Mouse (Mus musculus) G1E (cell line): ENCODE data around the gene Ddx20. TPM values are rescaled to one million over a fixed set of nuclear protein-coding genes. Genes with fewer than 3 reads are reported as not detected.

Source experiments
- ATAC-seq: 2 replicates; pipeline ENCODE4 v1.8.0; 2016; ENCODE audit warnings: mild to moderate bottlenecking; ENCODE audit not compliant: insufficient number of reproducible peaks, poor library complexity, low FRiP score, severe bottlenecking; ENCODE audit errors: extremely low read depth
- DNase-seq: peaks from one replicate; pipeline ENCODE4 v3.0.0; 2012; ENCODE audit warnings: low spot score
- H3K27me3 ChIP-seq: 2 replicates; pipeline ENCODE4 v1.6.1; 2012; ENCODE audit warnings: mild to moderate bottlenecking, low read length, inconsistent platforms; ENCODE audit not compliant: insufficient read depth
- H3K36me3 ChIP-seq: replicated peaks from 2 replicates; pipeline ENCODE3; 2012; ENCODE audit warnings: mild to moderate bottlenecking, inconsistent platforms
- H3K4me1 ChIP-seq: 2 replicates; pipeline ENCODE4 v1.6.1; 2012; ENCODE audit warnings: low read depth, low read length, inconsistent platforms, mixed read lengths; ENCODE audit not compliant: insufficient read depth
- H3K4me3 ChIP-seq: 2 replicates; pipeline ENCODE4 v1.5.1; 2012; ENCODE audit warnings: low read depth, mild to moderate bottlenecking, inconsistent platforms, low read length, moderate library complexity, mixed read lengths
- H3K9me3 ChIP-seq: replicated peaks from 2 replicates; pipeline ENCODE4 v1.6.1; 2012; ENCODE audit warnings: inconsistent platforms
- CTCF ChIP-seq: IDR thresholded peaks from 2 replicates; pipeline ENCODE4 v1.5.1; 2012; ENCODE audit warnings: low read depth, low read length, inconsistent platforms, mixed read lengths
- GATA1 ChIP-seq: IDR thresholded peaks from 2 replicates; pipeline ENCODE4 v1.6.1; 2012; ENCODE audit warnings: borderline replicate concordance, low read length, inconsistent platforms, mixed read lengths
- GATA2 ChIP-seq: IDR thresholded peaks from 2 replicates; pipeline ENCODE4 v1.6.1; 2012; ENCODE audit warnings: low read depth, low read length, inconsistent platforms, borderline replicate concordance
- POLR2AphosphoS5 ChIP-seq: IDR thresholded peaks from 2 replicates; pipeline ENCODE4 v1.6.1; 2012; ENCODE audit warnings: low read depth, low read length, inconsistent platforms; ENCODE audit not compliant: insufficient replicate concordance
- TAL1 ChIP-seq: conservative IDR thresholded peaks from 2 replicates; pipeline ENCODE4 v1.6.1; 2012; ENCODE audit warnings: low read depth, low read length, inconsistent platforms, mixed read lengths
- polyA plus RNA-seq: library from polyadenylated mRNA; stranded (reverse); fragments of >175 nt; gene quantifications from 2 replicates; pipeline ENCODE4 v1.2.3, GENCODE M21; 2012
- total RNA-seq, 2 experiments: library from RNA; stranded (forward) in 1 of 2; stranded (reverse) in 1 of 2; fragments of 200-1000 nt in 1 of 2; fragments of >200 nt in 1 of 2; fragmentation: Nextera tagmentation in 1 of 2; gene quantifications; 2 replicates each; pipeline ENCODE4 v1.2.3; 2014 to 2017

Ddx20 gene
- total and polyA plus RNA-seq, 3 experiments = 13.9 to 70.5 (median 34.1) TPM

GRCm38 (mm10) chr3:105653544-105654380 is 33.6 kb downstream of the Ddx20 start:
- Histone ChIP-seq H3K27me3 (peaks cover 8% of the 10 kb centered on the region), H3K9me3 (no peaks in the 10 kb centered on the region), H3K4me3 (no peak overlapping the region), H3K4me1 (no peaks in the 10 kb centered on the region), H3K36me3 (no peaks in the 10 kb centered on the region)
- DNase-seq (no peak), ATAC-seq (no peak)
- TF ChIP-seq GATA2 = no peak
- no peak for TF ChIP-seq GATA1
- TF ChIP-seq CTCF = no peak
- no peak for TF ChIP-seq POLR2AphosphoS5
- no peak for TF ChIP-seq TAL1

DNA sequence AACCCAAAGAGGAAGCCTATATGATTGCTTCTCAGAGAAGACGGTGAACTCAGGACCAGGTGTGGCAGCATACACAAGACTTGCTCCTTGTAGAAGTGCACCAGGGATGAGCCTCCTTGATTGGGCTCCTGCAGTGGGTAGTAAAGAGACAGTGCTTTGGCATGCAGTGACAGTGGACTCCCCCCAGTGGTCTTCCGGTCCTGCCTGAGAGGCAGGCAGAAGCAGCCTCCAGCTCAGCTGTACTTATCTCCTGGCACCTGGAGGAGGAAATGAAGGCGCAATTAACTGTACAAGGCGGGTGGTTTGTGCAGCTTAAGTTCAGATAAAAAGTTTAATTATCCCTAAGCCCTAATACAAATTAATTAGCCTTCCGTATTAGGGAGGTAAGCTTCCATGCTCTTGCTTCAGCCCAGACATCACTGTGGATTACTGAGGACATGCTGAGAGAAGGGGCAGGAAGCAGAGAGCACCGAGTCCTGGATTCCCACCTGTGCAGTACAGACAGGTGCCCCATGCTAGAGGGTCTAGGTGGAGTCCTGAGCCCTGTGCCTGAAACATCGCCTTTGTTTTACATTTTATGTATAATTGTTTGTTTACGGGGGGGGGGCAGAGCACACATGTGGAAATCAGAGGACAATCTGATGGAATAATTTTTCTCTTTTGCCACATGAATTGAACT is 38.3 kb downstream of the Ddx20 start:
- H3K4me3 ChIP-seq = no peak overlapping the region
- H3K36me3 ChIP-seq = no peaks in the 10 kb centered on the region
- TF ChIP-seq POLR2AphosphoS5 (no peak), GATA2 (no peak), CTCF (no peak)
- H3K27me3 ChIP-seq = peaks cover 5% of the 10 kb centered on the region
- no peaks in the 10 kb centered on the region for H3K4me1 ChIP-seq
- ATAC-seq (no peak), DNase-seq (no peak)
- no peaks in the 10 kb centered on the region for H3K9me3 ChIP-seq

DNA sequence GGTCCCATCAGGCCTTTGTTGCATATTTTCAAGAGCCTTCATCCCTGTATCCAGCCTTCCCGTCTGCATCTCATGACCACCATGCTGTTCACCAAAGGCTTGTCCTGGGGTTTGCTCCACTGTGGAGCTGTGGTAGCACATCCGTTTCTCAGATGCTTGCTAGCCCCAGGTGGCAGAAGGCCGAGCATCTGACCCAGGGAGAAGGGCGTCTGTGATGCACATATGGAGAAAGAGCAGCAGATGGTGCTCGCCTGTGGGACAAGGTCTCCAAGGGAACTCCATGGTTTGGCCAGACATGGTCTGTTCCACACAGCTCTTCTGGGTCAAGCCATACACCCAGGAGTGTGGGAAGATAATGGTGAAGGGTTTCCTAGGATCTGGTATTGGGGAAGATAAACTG is 43.8 kb downstream of the Ddx20 start:
- Histone ChIP-seq H3K4me1 (no peaks in the 10 kb centered on the region), H3K27me3 (peaks cover 3% of the 10 kb centered on the region), H3K36me3 (no peaks in the 10 kb centered on the region), H3K9me3 (no peaks in the 10 kb centered on the region), H3K4me3 (no peak overlapping the region)
- DNase-seq = no peak
- ATAC-seq = no peak
- no peak for TF ChIP-seq CTCF
- no peak for TF ChIP-seq TAL1
- no peak for TF ChIP-seq GATA1
- TF ChIP-seq GATA2 = no peak
- no peak for TF ChIP-seq POLR2AphosphoS5

GRCm38 (mm10) chr3:105642186-105642585 is 45.2 kb downstream of the Ddx20 start:
- H3K27me3 ChIP-seq = peaks cover 2% of the 10 kb centered on the region
- TF ChIP-seq GATA2 (no peak), TAL1 (no peak), POLR2AphosphoS5 (no peak), GATA1 (no peak), CTCF (no peak)
- no peak overlapping the region for H3K4me3 ChIP-seq
- DNase-seq (no peak), ATAC-seq (no peak)
- no peaks in the 10 kb centered on the region for H3K4me1 ChIP-seq
- no peaks in the 10 kb centered on the region for H3K36me3 ChIP-seq
- no peaks in the 10 kb centered on the region for H3K9me3 ChIP-seq

DNA sequence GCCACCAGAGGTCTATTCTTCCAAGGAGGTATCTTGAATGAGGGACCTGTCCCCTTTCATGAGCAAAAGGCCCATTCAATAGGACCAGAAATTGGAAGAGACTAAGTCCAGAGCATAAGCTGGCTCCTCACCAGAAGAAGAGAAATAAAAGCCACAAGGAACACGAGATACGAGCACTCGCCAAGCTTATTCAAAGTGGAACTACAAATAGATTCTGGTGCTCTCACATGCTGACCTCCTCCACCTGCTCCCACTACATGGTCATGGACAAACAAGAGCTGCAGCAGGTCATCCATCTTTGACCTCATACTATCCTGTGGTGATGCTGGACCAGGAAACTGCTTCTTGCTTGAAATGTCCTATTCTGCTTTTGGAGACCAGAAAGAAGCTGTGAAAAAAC is 54.4 kb downstream of the Ddx20 start:
- TF ChIP-seq POLR2AphosphoS5 = no peak
- no peak for TF ChIP-seq CTCF
- no peak for TF ChIP-seq TAL1
- no peak for TF ChIP-seq GATA1
- TF ChIP-seq GATA2 = no peak

DNA sequence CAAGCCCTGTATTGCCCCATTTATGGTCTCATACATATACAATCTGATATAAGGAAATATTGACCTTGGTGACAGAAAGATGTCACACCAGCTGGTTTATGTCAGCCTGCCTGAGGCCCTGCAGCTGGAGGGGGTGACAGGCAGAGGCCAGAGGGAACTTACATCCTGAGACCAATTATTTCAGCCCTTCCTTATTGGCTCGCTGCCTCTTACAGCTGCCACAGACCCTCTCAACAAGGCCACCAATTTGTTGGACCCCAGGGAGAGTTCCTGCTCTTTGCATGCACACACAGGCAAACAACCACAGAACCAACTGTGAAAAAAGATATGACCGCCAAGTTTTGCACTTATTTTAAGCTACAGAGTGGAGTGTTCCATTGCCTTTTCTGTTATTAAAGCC is 55.1 kb downstream of the Ddx20 start:
- no peak overlapping the region for H3K4me3 ChIP-seq
- DNase-seq (no peak), ATAC-seq (no peak)
- H3K4me1 ChIP-seq = no peaks in the 10 kb centered on the region
- no peaks in the 10 kb centered on the region for H3K36me3 ChIP-seq
- no peak for TF ChIP-seq TAL1
- no peak for TF ChIP-seq POLR2AphosphoS5
- TF ChIP-seq CTCF = no peak
- no peak for TF ChIP-seq GATA1
- no peak for TF ChIP-seq GATA2
- peaks cover 4% of the 10 kb centered on the region; the same call in 1 of the 2 replicates for H3K27me3 ChIP-seq
- no peaks in the 10 kb centered on the region for H3K9me3 ChIP-seq

More for the DNA sequence above, 54.4 kb downstream of the Ddx20 start:
- no peak overlapping the region for H3K4me3 ChIP-seq
- no peaks in the 10 kb centered on the region for H3K36me3 ChIP-seq
- ATAC-seq (no peak), DNase-seq (no peak)
- H3K4me1 ChIP-seq = no peaks in the 10 kb centered on the region
- H3K9me3 ChIP-seq = no peaks in the 10 kb centered on the region
- peaks cover 4% of the 10 kb centered on the region; the same call in 1 of the 2 replicates for H3K27me3 ChIP-seq

Other genes starting within 250 kb of the Ddx20 start
- gene Kcnd3, start 235.2 kb downstream of the Ddx20 start, total RNA-seq (2014; fragmentation: Nextera tagmentation) = not detected in 2 replicates
- 0.05 and 0.12 TPM in 2 replicates for gene Kcnd3, start 235.2 kb downstream of the Ddx20 start, total RNA-seq (2017)
- not detected in 2 replicates for gene Kcnd3, start 235.2 kb downstream of the Ddx20 start, polyA plus RNA-seq
- gene Inka2, start 17.0 kb upstream of the Ddx20 start, total RNA-seq (2014; fragmentation: Nextera tagmentation) = 1.6 and 4.6 TPM in 2 replicates
- 3.0 and 3.8 TPM in 2 replicates for gene Inka2, start 17.0 kb upstream of the Ddx20 start, total RNA-seq (2017)
- 1.9 and 2.2 TPM in 2 replicates for gene Inka2, start 17.0 kb upstream of the Ddx20 start, polyA plus RNA-seq
- 97.7 and 124 TPM in 2 replicates for gene Rap1a, start 113.8 kb upstream of the Ddx20 start, total RNA-seq (2014; fragmentation: Nextera tagmentation)
- 105 and 121 TPM in 2 replicates for gene Rap1a, start 113.8 kb upstream of the Ddx20 start, total RNA-seq (2017)
- 11.5 and 17.7 TPM in 2 replicates for gene Rap1a, start 113.8 kb upstream of the Ddx20 start, polyA plus RNA-seq
- 1.4 TPM in 1 of 2 replicates, not detected in the other for gene Adora3, start 183.3 kb upstream of the Ddx20 start, total RNA-seq (2014; fragmentation: Nextera tagmentation)
- gene Adora3, start 183.3 kb upstream of the Ddx20 start, total RNA-seq (2017) = 17.4 and 19.3 TPM in 2 replicates
- not detected in 2 replicates for gene Adora3, start 183.3 kb upstream of the Ddx20 start, polyA plus RNA-seq
- not detected in 2 replicates for gene Tmigd3, start 183.3 kb upstream of the Ddx20 start, total RNA-seq (2014; fragmentation: Nextera tagmentation)
- 1.3 and 5.5 TPM in 2 replicates for gene Tmigd3, start 183.3 kb upstream of the Ddx20 start, total RNA-seq (2017)
- gene Tmigd3, start 183.3 kb upstream of the Ddx20 start, polyA plus RNA-seq = 0.05 TPM in 1 of 2 replicates, not detected in the other
- gene I830077J02Rik, start 245.1 kb upstream of the Ddx20 start, total RNA-seq (2014; fragmentation: Nextera tagmentation) = 34.4 and 36.8 TPM in 2 replicates
- 32.6 and 33.1 TPM in 2 replicates for gene I830077J02Rik, start 245.1 kb upstream of the Ddx20 start, total RNA-seq (2017)
- 0.98 and 1.6 TPM in 2 replicates for gene I830077J02Rik, start 245.1 kb upstream of the Ddx20 start, polyA plus RNA-seq